In genomic region chr4:135856223-135857091, GRCm38 (mm10) we compare ENCODE assay signal across 7 mouse cellular contexts. TPM values are rescaled to one million over a fixed set of nuclear protein-coding genes. Genes with fewer than 3 reads are reported as not detected.
DNase-seq lines count a peak whose midpoint lies in the region; ATAC-seq and TF ChIP-seq lines count a peak whose summit lies in the region.

No protein-coding gene starts in this region.

- DNase-seq in Patski (ENCODE audit: low read depth, low spot score): no peak
- peak; percentile 19 to 55 for DNase-seq in cerebellum, adult 18-20 months
- DNase-seq in forelimb bud, embryonic 11.5 days (ENCODE audit: low read depth, low spot score): peak; percentile 65
- DNase-seq in left cerebral cortex, postnatal 25 days (ENCODE audit: low spot score in 2 of 2): peak; percentile 55 to 57
- DNase-seq in spleen, adult 12 weeks (ENCODE audit: low spot score): peak; percentile 23

- intact Hi-C loops in left cerebral cortex, postnatal 25 days (cut with DNase I): loop anchor here (1.0 kb wide), 2 partner anchors 17 to 25 kb away; partner anchors contain the start of gene Pnrc2

- in situ Hi-C loops in Patski (cut with MboI; ENCODE audit: low pct_unique_long_range_greater_than_20kb): no loop called here

- H3K9me3 ChIP-seq in hindbrain, embryonic 13.5 days: no peaks in the 10 kb centered on the region
- H3K9me3 ChIP-seq in megakaryocyte, embryonic 14.5 days: no peaks in the 10 kb centered on the region

- ATAC-seq in Patski: peak; percentile 58
- ATAC-seq in hindbrain, embryonic 13.5 days (ENCODE audit: low FRiP score): peak; percentile 81

- under 1% methylated on average over 65 of the region's 91 CpGs for WGBS in hindbrain, embryonic 13.5 days

- H3K27ac ChIP-seq in hindbrain, embryonic 13.5 days: peak overlapping the region; percentile 99

- peak overlapping the region; percentile 93 for H3K4me3 ChIP-seq in hindbrain, embryonic 13.5 days
- peak overlapping the region; percentile 100 for H3K4me3 ChIP-seq in megakaryocyte, embryonic 14.5 days (replicated peaks)

- H3K4me2 ChIP-seq in hindbrain, embryonic 13.5 days: peak overlapping the region; percentile 77

- POLR2A ChIA-PET in Patski (lab: Charles Lee): interaction anchor here (0.9 kb wide), 1 partner anchor 13 kb away, joined by 3 read pairs; no protein-coding TSS in a partner anchor

- no peaks in the 10 kb centered on the region for H3K27me3 ChIP-seq in Patski
- no peaks in the 10 kb centered on the region for H3K27me3 ChIP-seq in hindbrain, embryonic 13.5 days
- peaks cover 25% of the 10 kb centered on the region for H3K27me3 ChIP-seq in megakaryocyte, embryonic 14.5 days (replicated peaks)

- no peaks in the 10 kb centered on the region for H3K36me3 ChIP-seq in hindbrain, embryonic 13.5 days
- peaks cover 12% of the 10 kb centered on the region for H3K36me3 ChIP-seq in megakaryocyte, embryonic 14.5 days (replicated peaks; ENCODE audit: low read length)

- H3K9ac ChIP-seq in hindbrain, embryonic 13.5 days: peak overlapping the region; percentile 97

- peaks cover 47% of the 10 kb centered on the region for H3K4me1 ChIP-seq in hindbrain, embryonic 13.5 days (replicated peaks)
- peaks cover 54% of the 10 kb centered on the region for H3K4me1 ChIP-seq in megakaryocyte, embryonic 14.5 days

- no peak for TF ChIP-seq CTCF in Patski (IDR thresholded peaks at IDR 0.05)

- CTCF ChIA-PET in Patski (lab: Charles Lee): no interaction called here

RNA-seq across cellular contexts. Expression of gene Srsf10, which starts 0.9 kb away (rescaled TPM):
- polyA plus RNA-seq in Patski (2021): 89.0 TPM
- polyA plus RNA-seq in hindbrain, embryonic 13.5 days (2015; fragmentation: Nextera tagmentation; extraction: Ambion mirVana): 228 and 241 TPM in 2 replicates
- total RNA-seq in left cerebral cortex, postnatal 25 days (2021): 10 to 100 TPM; 74.3 to 80.1 TPM
- polyA plus RNA-seq in megakaryocyte, embryonic 14.5 days (2012; ENCODE audit: insufficient read depth, low replicate concordance): 81.0 and 110 TPM in 2 replicates

RNA-seq across cellular contexts. Expression of gene Pnrc2, which starts 17.2 kb away (rescaled TPM):
- polyA plus RNA-seq in Patski (2021): 105 TPM
- 109 and 112 TPM in 2 replicates for polyA plus RNA-seq in hindbrain, embryonic 13.5 days (2015; fragmentation: Nextera tagmentation; extraction: Ambion mirVana)
- total RNA-seq in left cerebral cortex, postnatal 25 days (2021): 10 to 100 TPM; 46.8 to 48.4 TPM
- 6.2 TPM in 1 of 2 replicates, not detected in the other for polyA plus RNA-seq in megakaryocyte, embryonic 14.5 days (2012; ENCODE audit: insufficient read depth, low replicate concordance)

RNA-seq across cellular contexts. Expression of gene Cnr2, which starts 38.7 kb away (rescaled TPM):
- polyA plus RNA-seq in Patski (2021): 0.03 TPM
- 0.13 and 0.17 TPM in 2 replicates for polyA plus RNA-seq in hindbrain, embryonic 13.5 days (2015; fragmentation: Nextera tagmentation; extraction: Ambion mirVana)
- total RNA-seq in left cerebral cortex, postnatal 25 days (2021): under 1 TPM in 1 of 2 experiments, not detected in 1; 0.14 TPM
- polyA plus RNA-seq in megakaryocyte, embryonic 14.5 days (2012; ENCODE audit: insufficient read depth, low replicate concordance): 1.3 and 4.9 TPM in 2 replicates

Comparison
In these comparisons a context has a peak if more than half of its experiments do, and no peak if none do; other contexts are left out.
1. RNA of gene Pnrc2, which starts 17.2 kb away (polyA plus RNA-seq): 109 to 112 TPM in hindbrain, embryonic 13.5 days and 105 TPM in Patski (single experiment); 6.2 TPM in megakaryocyte, embryonic 14.5 days; every median in the first group is over 10 times any median in the second.